Mouse (Mus musculus) forebrain, postnatal 0 days (tissue): ENCODE data around the gene Eif4h. TPM values are rescaled to one million over a fixed set of nuclear protein-coding genes. Genes with fewer than 3 reads are reported as not detected.

Experiments
- ATAC-seq: fragments of 200-750 bp; cut with Nextera tagmentation; 2 replicates; pipeline ENCODE4 v1.8.0; 2017; ENCODE audit warnings: mild to moderate bottlenecking, moderate library complexity
- DNase-seq: peaks from one replicate; pipeline ENCODE4 v3.0.0-alpha.2; 2015
- H3K27ac ChIP-seq: fragments of 300-500 bp; sonication (generic); 2 replicates; pipeline ENCODE4 v1.5.1; 2014; ENCODE audit warnings: low read depth, mild to moderate bottlenecking, antibody characterized with exemption, low read length, moderate library complexity, mixed read lengths
- H3K27me3 ChIP-seq: fragments of 300-500 bp; sonication (generic); 2 replicates; pipeline ENCODE4 v1.6.1; 2014; ENCODE audit warnings: mild to moderate bottlenecking, low read length, mixed read lengths; ENCODE audit not compliant: insufficient read depth
- H3K36me3 ChIP-seq: fragments of 300-500 bp; sonication (generic); 2 replicates; pipeline ENCODE4 v1.6.1; 2014; ENCODE audit warnings: mild to moderate bottlenecking, moderate library complexity; ENCODE audit not compliant: insufficient read depth
- H3K4me1 ChIP-seq: fragments of 300-500 bp; sonication (generic); 2 replicates; pipeline ENCODE4 v1.6.1; 2014; ENCODE audit warnings: antibody characterized with exemption; ENCODE audit not compliant: insufficient read depth
- H3K4me2 ChIP-seq: fragments of 300-500 bp; sonication (generic); 2 replicates; pipeline ENCODE4 v1.6.1; 2014; ENCODE audit warnings: low read depth, mild to moderate bottlenecking, moderate library complexity
- H3K4me3 ChIP-seq: fragments of 300-500 bp; sonication (generic); 2 replicates; pipeline ENCODE4 v1.5.1; 2014; ENCODE audit warnings: low read depth, low read length, mixed read lengths
- H3K9ac ChIP-seq: fragments of 300-500 bp; sonication (generic); 2 replicates; pipeline ENCODE4 v1.6.1; 2014; ENCODE audit warnings: mild to moderate bottlenecking
- H3K9me3 ChIP-seq: fragments of 300-500 bp; sonication (generic); 2 replicates; pipeline ENCODE4 v1.6.1; 2016; ENCODE audit warnings: low read length
- CTCF ChIP-seq: sonication (generic); IDR thresholded peaks from 2 replicates; pipeline ENCODE4 v1.5.1; 2016; ENCODE audit warnings: antibody characterized with exemption, control low read depth, low read depth
- WGBS: fragments of 180-500 bp; shearing (Covaris S2); extraction: QIAGEN DNeasy Blood & Tissue Kit; methylation state at CpG from one replicate; pipeline ENCODE4 v1.1.7; 2014; 5-methylcytosine and 5-hydroxymethylcytosine counted together
- polyA plus RNA-seq: library from polyadenylated mRNA; unstranded; fragments of >200 nt; fragmentation: Nextera tagmentation; extraction: Ambion mirVana; gene quantifications from 2 replicates; pipeline ENCODE4 v1.2.1, GENCODE M21; 2015
- total RNA-seq: library from RNA; depleted of rRNA; stranded (reverse); fragments of >200 nt; gene quantifications from 2 replicates; pipeline ENCODE4 v1.2.3, GENCODE M21; 2014

Gene Eif4h
- total and polyA plus RNA-seq, 2 experiments from 2014 or later = 343 to 525 TPM

DNA sequence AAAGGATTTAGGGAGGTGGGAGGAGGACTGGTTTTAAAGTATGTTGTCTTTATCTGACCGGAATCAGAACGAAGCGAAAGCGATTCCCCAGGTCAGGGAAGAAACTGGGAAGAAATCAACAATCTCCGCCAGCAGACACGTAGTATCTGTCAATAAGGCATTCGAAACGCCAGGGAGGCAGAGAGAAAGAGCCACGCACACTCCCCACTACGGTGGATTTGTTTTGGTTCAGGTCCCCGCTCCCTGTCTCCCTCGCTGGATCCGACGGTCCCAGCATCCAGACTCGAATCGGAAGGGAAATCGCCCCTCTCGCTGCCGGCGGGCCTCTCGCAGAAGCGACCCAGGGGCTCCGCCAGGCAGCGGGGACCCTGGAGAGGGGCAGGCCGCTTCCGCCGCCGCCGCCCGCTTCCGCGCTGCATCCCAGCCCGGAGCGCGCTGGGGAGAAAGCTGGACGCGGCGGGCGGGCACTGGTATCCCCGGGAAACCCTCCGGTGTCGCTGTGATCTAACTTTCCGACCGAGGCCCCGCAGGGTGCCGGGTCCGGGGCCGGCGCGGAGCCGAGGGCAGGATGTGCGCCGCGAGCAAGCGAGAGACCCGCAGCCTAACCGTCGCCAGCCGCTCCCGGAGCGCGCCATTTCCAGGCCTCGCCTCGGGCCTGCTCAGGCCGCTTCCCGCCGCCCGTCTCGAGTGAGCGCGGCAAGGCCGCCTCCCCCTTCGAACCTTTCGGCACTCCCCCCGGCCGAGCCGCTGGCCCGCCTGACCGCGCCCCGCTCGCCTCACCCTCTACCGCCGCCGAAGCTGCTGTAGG is 625 bp downstream of the Eif4h start:
- Histone ChIP-seq H3K36me3 (peaks cover 10% of the 10 kb centered on the region; the same call in 1 of the 2 replicates), H3K27me3 (no peaks in the 10 kb centered on the region), H3K9me3 (no peaks in the 10 kb centered on the region), H3K9ac (peak overlapping the region; percentile 95), H3K4me3 (peak overlapping the region; percentile 97), H3K27ac (peak overlapping the region; percentile 97), H3K4me2 (peak overlapping the region; percentile 72), H3K4me1 (peaks cover 15% of the 10 kb centered on the region)
- WGBS = 3% methylated on average over 72 of the region's 85 CpGs
- DNase-seq = no peak
- peak; percentile 74 for ATAC-seq
- no peak for TF ChIP-seq CTCF

DNA sequence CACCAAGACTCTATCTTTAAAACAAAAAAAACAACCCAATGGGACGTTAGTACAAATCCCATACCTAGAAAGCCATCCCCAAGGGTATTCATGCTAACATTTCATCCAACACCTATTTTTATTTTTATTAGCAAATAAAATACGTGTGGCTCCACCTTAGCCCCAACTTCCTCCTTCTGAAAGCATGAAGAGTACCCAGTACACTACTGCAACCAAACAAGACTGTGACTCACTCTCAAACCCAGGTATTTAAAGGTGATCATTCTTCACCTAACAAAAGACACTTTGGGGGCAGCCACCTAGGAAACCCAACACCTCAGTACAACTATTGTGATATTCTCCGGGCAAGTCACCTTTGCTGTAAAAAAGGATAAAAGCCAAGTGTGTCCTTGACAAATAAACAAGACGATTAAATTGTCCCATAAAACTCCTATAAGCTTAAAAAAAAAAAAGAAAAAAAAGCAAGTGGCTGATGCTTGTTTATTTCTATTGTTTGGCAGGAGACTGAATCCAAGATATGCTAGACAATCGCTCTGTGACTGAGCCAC is 1.4 kb downstream of the Eif4h start:
- Histone ChIP-seq H3K4me2 (peak overlapping the region; percentile 72), H3K36me3 (peaks cover 13% of the 10 kb centered on the region; the same call in 1 of the 2 replicates), H3K9ac (peak overlapping the region; percentile 95), H3K4me3 (peak overlapping the region; percentile 97), H3K9me3 (no peaks in the 10 kb centered on the region), H3K27ac (peak overlapping the region; percentile 97), H3K27me3 (no peaks in the 10 kb centered on the region), H3K4me1 (peaks cover 15% of the 10 kb centered on the region)
- no peak for ATAC-seq
- no peak for DNase-seq
- WGBS = 31% methylated on average over 5 of the region's 5 CpGs
- TF ChIP-seq CTCF = no peak

DNA sequence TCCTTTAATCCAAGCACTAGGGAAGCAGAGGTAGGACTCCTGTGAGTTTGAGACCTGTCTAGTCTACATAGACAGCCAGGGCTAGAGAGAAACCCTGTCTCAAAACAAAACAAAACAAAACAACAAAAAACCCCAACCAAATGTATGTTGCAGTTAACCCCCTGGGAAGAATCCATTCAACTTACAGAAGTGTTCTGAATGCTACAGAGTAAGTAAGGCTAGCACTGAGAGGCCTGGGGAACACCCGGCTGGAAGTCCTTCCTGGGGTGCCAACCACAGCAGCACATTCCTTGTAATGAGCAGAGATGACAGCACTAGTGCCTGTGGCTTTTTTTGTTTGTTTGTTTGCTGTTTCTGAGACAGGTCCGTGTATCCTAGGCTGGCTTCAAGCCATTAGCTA is 6.4 kb downstream of the Eif4h start:
- ATAC-seq = no peak
- Histone ChIP-seq H3K27me3 (no peaks in the 10 kb centered on the region), H3K4me2 (no peak overlapping the region), H3K9ac (no peak overlapping the region), H3K36me3 (peaks cover 37% of the 10 kb centered on the region), H3K4me1 (peaks cover 8% of the 10 kb centered on the region), H3K4me3 (no peak overlapping the region), H3K27ac (no peak overlapping the region), H3K9me3 (no peaks in the 10 kb centered on the region)
- 47% methylated on average over 2 of the region's 2 CpGs for WGBS
- no peak for TF ChIP-seq CTCF
- DNase-seq = no peak

GRCm38 (mm10) chr5:134630835-134631234 is 8.5 kb downstream of the Eif4h start:
- no peaks in the 10 kb centered on the region for H3K27me3 ChIP-seq
- H3K9me3 ChIP-seq = no peaks in the 10 kb centered on the region
- no peak for ATAC-seq
- no peak overlapping the region for H3K4me2 ChIP-seq
- H3K4me1 ChIP-seq = no peaks in the 10 kb centered on the region
- no peak for DNase-seq
- TF ChIP-seq CTCF = no peak
- H3K27ac ChIP-seq = no peak overlapping the region
- no peak overlapping the region for H3K9ac ChIP-seq
- H3K36me3 ChIP-seq = peaks cover 52% of the 10 kb centered on the region
- no peak overlapping the region for H3K4me3 ChIP-seq

DNA sequence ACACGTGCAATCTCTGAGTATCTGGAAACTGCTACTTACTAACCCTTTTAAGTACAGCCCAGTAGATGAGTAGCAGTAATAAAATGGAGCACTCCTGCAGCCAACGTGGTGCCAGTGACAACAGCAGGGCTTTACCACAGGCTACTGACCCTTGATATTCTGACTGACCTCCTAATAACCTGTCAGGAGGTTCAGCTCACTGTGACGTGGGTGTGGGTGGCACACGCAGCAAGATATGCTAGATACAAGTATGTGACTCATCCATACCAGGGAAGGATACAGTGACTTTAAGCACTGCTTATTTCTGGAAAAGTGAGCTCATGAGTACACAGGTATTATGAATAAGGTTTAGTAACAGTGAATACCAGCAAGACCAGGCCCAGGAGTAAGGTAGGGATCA is 9.8 kb downstream of the Eif4h start:
- TF ChIP-seq CTCF = no peak
- DNase-seq = no peak
- WGBS = 83% methylated on average over 4 of the region's 4 CpGs
- ATAC-seq = no peak
- H3K9me3 ChIP-seq = no peaks in the 10 kb centered on the region
- no peak overlapping the region for H3K9ac ChIP-seq
- peaks cover 60% of the 10 kb centered on the region for H3K36me3 ChIP-seq
- no peak overlapping the region for H3K4me3 ChIP-seq
- H3K4me2 ChIP-seq = no peak overlapping the region
- no peak overlapping the region for H3K27ac ChIP-seq
- H3K4me1 ChIP-seq = no peaks in the 10 kb centered on the region
- no peaks in the 10 kb centered on the region for H3K27me3 ChIP-seq

DNA sequence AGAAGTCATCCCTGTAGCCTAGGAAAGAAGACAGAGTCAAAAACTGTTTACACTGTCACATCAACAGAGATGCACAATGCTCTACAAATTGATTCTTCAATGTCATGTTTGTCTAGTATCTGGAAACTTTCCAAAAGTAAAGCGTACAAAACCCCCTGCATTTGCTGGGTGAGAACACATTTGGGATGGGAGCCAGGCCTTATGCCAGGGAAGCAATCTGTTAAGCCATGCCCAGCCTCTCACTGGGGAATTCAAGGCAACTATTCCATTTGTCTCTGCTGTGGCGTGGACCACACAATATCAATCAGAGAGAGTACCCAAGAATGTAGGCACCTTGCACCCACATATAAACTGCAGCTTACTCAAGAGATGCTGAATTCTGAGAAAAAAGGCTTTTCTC is 17.2 kb downstream of the Eif4h start:
- no peak for TF ChIP-seq CTCF
- peak; percentile 83 for ATAC-seq
- Histone ChIP-seq H3K9me3 (no peaks in the 10 kb centered on the region), H3K9ac (no peak overlapping the region), H3K27me3 (no peaks in the 10 kb centered on the region), H3K4me1 (peaks cover 3% of the 10 kb centered on the region; the same call in 1 of the 2 replicates), H3K27ac (peak overlapping the region; percentile 59; the same call in 1 of the 2 replicates), H3K36me3 (peaks cover 89% of the 10 kb centered on the region), H3K4me2 (no peak overlapping the region), H3K4me3 (no peak overlapping the region)
- 19% methylated on average over 2 of the region's 2 CpGs for WGBS
- DNase-seq = peak; percentile 86

DNA sequence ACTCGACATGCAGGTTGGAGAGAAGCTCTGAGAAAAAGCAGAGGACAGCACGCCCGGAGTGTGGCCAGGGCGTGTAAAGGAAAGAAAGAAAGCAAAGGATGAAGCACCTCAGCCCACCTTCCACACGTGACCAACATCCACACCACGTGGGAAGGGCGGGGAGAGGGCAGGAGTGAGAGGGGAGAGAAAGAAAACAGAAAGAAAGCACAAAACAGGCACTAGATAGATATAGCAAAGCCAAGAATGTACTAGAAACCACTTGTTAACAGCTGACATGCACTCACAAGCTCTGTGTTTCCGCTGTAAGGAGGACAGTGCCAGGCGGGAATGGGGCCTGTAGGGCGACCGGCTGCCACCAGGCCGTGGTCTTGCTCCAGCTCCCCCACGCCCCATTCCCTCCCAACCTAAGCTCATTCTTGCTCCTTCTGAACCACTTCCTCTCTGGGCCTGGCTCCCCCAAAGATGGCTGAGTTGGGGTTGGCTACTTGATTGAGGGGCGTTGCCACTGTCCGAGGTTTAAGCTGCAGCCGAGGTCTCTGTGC is 18.1 kb downstream of the Eif4h start:
- no peak overlapping the region for H3K4me2 ChIP-seq
- 92% methylated on average over 16 of the region's 16 CpGs for WGBS
- ATAC-seq (no peak), DNase-seq (no peak)
- no peaks in the 10 kb centered on the region for H3K27me3 ChIP-seq
- H3K4me3 ChIP-seq = no peak overlapping the region
- no peak for TF ChIP-seq CTCF
- no peak overlapping the region for H3K9ac ChIP-seq
- peaks cover 80% of the 10 kb centered on the region for H3K36me3 ChIP-seq
- peaks cover 3% of the 10 kb centered on the region; the same call in 1 of the 2 replicates for H3K4me1 ChIP-seq
- no peak overlapping the region for H3K27ac ChIP-seq
- H3K9me3 ChIP-seq = no peaks in the 10 kb centered on the region
